22 mouse cellular contexts compared by ENCODE assay signal in the genomic region with DNA sequence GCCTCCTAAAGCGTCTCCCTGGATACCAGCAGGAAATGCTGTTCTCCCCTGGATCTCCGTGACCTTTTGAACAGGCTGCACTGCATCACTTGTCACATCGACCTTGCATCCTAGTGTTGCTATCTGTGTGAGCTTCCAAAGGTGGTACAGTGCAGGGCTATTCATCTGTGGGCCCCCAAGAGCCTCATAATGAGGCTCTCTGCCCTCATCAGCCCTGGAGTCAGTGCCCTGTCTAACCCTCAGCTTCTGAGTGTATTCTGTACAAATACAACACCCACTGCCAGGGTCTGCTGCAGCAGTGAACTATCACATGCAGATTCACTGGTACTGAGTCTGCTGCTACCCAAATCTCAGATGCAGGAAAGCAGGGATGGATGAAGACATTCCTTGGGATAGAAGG.
DNase-seq lines count a peak whose midpoint lies in the region; ATAC-seq lines count a peak whose summit lies in the region.
"Had no signal": no experiment of that assay in that cellular context is flagged by ENCODE, and none has a peak within 500 bp of the region (broad histone marks: within the 10 kb centered on the region; RNA-seq: fewer than 3 reads in every experiment).

No protein-coding gene starts in this region.

- H3K27me3 ChIP-seq in forebrain, embryonic 12.5 days: no peaks in the 10 kb centered on the region
- H3K27me3 ChIP-seq in forebrain, embryonic 10.5 days (ENCODE audit: poor library complexity, severe bottlenecking): no peaks in the 10 kb centered on the region
- H3K27me3 ChIP-seq in midbrain, embryonic 12.5 days: no peaks in the 10 kb centered on the region
- no peaks in the 10 kb centered on the region for H3K27me3 ChIP-seq in midbrain, embryonic 10.5 days (ENCODE audit: low read depth, poor library complexity, severe bottlenecking)
- no peaks in the 10 kb centered on the region for H3K27me3 ChIP-seq in midbrain, embryonic 14.5 days (ENCODE audit: control insufficient read depth, insufficient read depth, low read length)
- H3K27me3 ChIP-seq: liver, embryonic 13.5 days; megakaryocyte, embryonic 14.5 days had no signal

- H3K4me2 ChIP-seq in forebrain, embryonic 12.5 days: no peak overlapping the region
- H3K4me2 ChIP-seq in midbrain, embryonic 12.5 days (replicated peaks): no peak overlapping the region
- no peak overlapping the region for H3K4me2 ChIP-seq in midbrain, embryonic 14.5 days (ENCODE audit: low read length)
- H3K4me2 ChIP-seq: liver, embryonic 13.5 days had no signal

- H3K9me3 ChIP-seq in forebrain, embryonic 12.5 days: no peaks in the 10 kb centered on the region
- no peaks in the 10 kb centered on the region for H3K9me3 ChIP-seq in forebrain, embryonic 10.5 days
- H3K9me3 ChIP-seq in midbrain, embryonic 12.5 days: no peaks in the 10 kb centered on the region
- H3K9me3 ChIP-seq in midbrain, embryonic 10.5 days (replicated peaks): no peaks in the 10 kb centered on the region
- H3K9me3 ChIP-seq in midbrain, embryonic 14.5 days (ENCODE audit: control insufficient read depth, low read length): no peaks in the 10 kb centered on the region
- H3K9me3 ChIP-seq: heart, embryonic 10.5 days; liver, embryonic 13.5 days had no signal

- 0 out of 2 replicates have a peak overlapping the region, but pooled peaks have one; percentile 6 for H3K27ac ChIP-seq in forebrain, embryonic 12.5 days
- no peak overlapping the region for H3K27ac ChIP-seq in forebrain, embryonic 10.5 days
- 0 out of 2 replicates have a peak overlapping the region, but pooled peaks have one; percentile 20 for H3K27ac ChIP-seq in midbrain, embryonic 12.5 days (replicated peaks)
- no peak overlapping the region for H3K27ac ChIP-seq in midbrain, embryonic 10.5 days (replicated peaks)
- no peak overlapping the region for H3K27ac ChIP-seq in midbrain, embryonic 14.5 days (replicated peaks; ENCODE audit: low read depth, low read length)
- H3K27ac ChIP-seq: heart, embryonic 10.5 days; left cerebral cortex, adult 2 months; liver, embryonic 13.5 days; stomach, postnatal 0 days had no signal

- peaks cover 15% of the 10 kb centered on the region for H3K4me1 ChIP-seq in forebrain, embryonic 12.5 days
- H3K4me1 ChIP-seq in forebrain, embryonic 10.5 days: peaks cover 6% of the 10 kb centered on the region
- H3K4me1 ChIP-seq in midbrain, embryonic 12.5 days: peaks cover 8% of the 10 kb centered on the region; the same call in 1 of the 2 replicates
- H3K4me1 ChIP-seq in midbrain, embryonic 10.5 days: peaks cover 10% of the 10 kb centered on the region
- H3K4me1 ChIP-seq in midbrain, embryonic 14.5 days (ENCODE audit: control insufficient read depth, insufficient read depth, low read length): peaks cover 12% of the 10 kb centered on the region; the same call in 1 of the 2 replicates
- H3K4me1 ChIP-seq: heart, embryonic 10.5 days; liver, embryonic 13.5 days; megakaryocyte, embryonic 14.5 days had no signal

- no peak overlapping the region for H3K4me3 ChIP-seq in forebrain, embryonic 12.5 days (replicated peaks)
- no peak overlapping the region for H3K4me3 ChIP-seq in forebrain, embryonic 10.5 days
- H3K4me3 ChIP-seq in midbrain, embryonic 12.5 days: no peak overlapping the region
- H3K4me3 ChIP-seq in midbrain, embryonic 10.5 days: no peak overlapping the region
- no peak overlapping the region for H3K4me3 ChIP-seq in midbrain, embryonic 14.5 days (replicated peaks; ENCODE audit: low read depth, low read length)
- H3K4me3 ChIP-seq: heart, embryonic 10.5 days; left cerebral cortex, adult 2 months; liver, embryonic 13.5 days; megakaryocyte, embryonic 14.5 days had no signal

- H3K36me3 ChIP-seq in forebrain, embryonic 12.5 days (replicated peaks): no peaks in the 10 kb centered on the region
- no peaks in the 10 kb centered on the region for H3K36me3 ChIP-seq in forebrain, embryonic 10.5 days (replicated peaks)
- H3K36me3 ChIP-seq in midbrain, embryonic 12.5 days: no peaks in the 10 kb centered on the region
- no peaks in the 10 kb centered on the region for H3K36me3 ChIP-seq in midbrain, embryonic 10.5 days
- no peaks in the 10 kb centered on the region for H3K36me3 ChIP-seq in midbrain, embryonic 14.5 days (ENCODE audit: control insufficient read depth, insufficient read depth, low read length)
- H3K36me3 ChIP-seq: heart, embryonic 10.5 days; liver, embryonic 13.5 days had no signal

- intact Hi-C loops in heart, postnatal 36 days (cut with DNase I): no loop called here

- no peak overlapping the region for H3K9ac ChIP-seq in forebrain, embryonic 12.5 days
- no peak overlapping the region for H3K9ac ChIP-seq in midbrain, embryonic 12.5 days (replicated peaks)
- H3K9ac ChIP-seq in midbrain, embryonic 14.5 days (replicated peaks; ENCODE audit: low read length): 0 out of 2 replicates have a peak overlapping the region, but pooled peaks have one; percentile 16
- H3K9ac ChIP-seq: liver, embryonic 13.5 days had no signal

- ATAC-seq in forebrain, embryonic 12.5 days (ENCODE audit: low FRiP score): no peak
- no peak for ATAC-seq in midbrain, embryonic 12.5 days (ENCODE audit: low FRiP score, low read depth)
- ATAC-seq in midbrain, embryonic 14.5 days (ENCODE audit: low FRiP score, low TSS enrichment): no peak
- ATAC-seq: inflammation-experienced regulatory T-cells, adult 6 months had no signal

- DNase-seq in forebrain, embryonic 10.5 days (ENCODE audit: extremely low spot score, low spot score): no peak
- no peak for DNase-seq in midbrain, embryonic 10.5 days (ENCODE audit: low spot score)
- no peak for DNase-seq in midbrain, embryonic 14.5 days
- no peak for DNase-seq in cerebellum, postnatal 4 days (ENCODE audit: low spot score in 2 of 2)
- no peak for DNase-seq in heart, postnatal 36 days
- DNase-seq: adrenal gland, postnatal 10 days; cerebellum, adult 18-20 months; cerebellum, postnatal 14 days; embryo, embryonic 11 days; kidney, adult 8-10 months; kidney, postnatal 10 days; liver, embryonic 13.5 days; lung, adult 2 months; thymus, adult 2 months; thymus, postnatal 4 days had no signal

- 64% methylated on average over 3 of the region's 3 CpGs for WGBS in forebrain, embryonic 12.5 days
- WGBS in forebrain, embryonic 10.5 days: 73% methylated on average over 3 of the region's 3 CpGs
- 50% methylated on average over 3 of the region's 3 CpGs for WGBS in midbrain, embryonic 12.5 days
- 54% methylated on average over 3 of the region's 3 CpGs for WGBS in midbrain, embryonic 10.5 days
- 24% methylated on average over 3 of the region's 3 CpGs for WGBS in midbrain, embryonic 14.5 days

Comparison
In these comparisons a context has a peak if more than half of its experiments do, and no peak if none do; other contexts are left out.
1. H3K27ac ChIP-seq: peak in forebrain, embryonic 12.5 days (single experiment) and midbrain, embryonic 12.5 days (single experiment); none in forebrain, embryonic 10.5 days (single experiment), midbrain, embryonic 10.5 days (single experiment) and midbrain, embryonic 14.5 days (single experiment).